Mouse (Mus musculus): Measurements from ENCODE around the gene Ankle2.

Gene Ankle2

GRCm38 (mm10) chr5:110284536-110284935 is 53.7 kb downstream of the Ankle2 start:
- DNase-seq (ENCODE audit: low spot score): peak; percentile 44

- DNase-seq (ENCODE audit: low spot score): peak; percentile 27
Observed at GRCm38 (mm10) chr5:110285156-110285555, 54.4 kb downstream of the Ankle2 start.

- peak; percentile 93 for DNase-seq (ENCODE audit: low spot score)
Observed at GRCm38 (mm10) chr5:110285770-110286445, 55.1 kb downstream of the Ankle2 start, which contains the start of the genes Pxmp2 and Pole. TSS of gene Pxmp2 (minus strand) at chr5:110286186. TSS of gene Pole (plus strand) at chr5:110286306.

GRCm38 (mm10) chr5:110286446-110287083 is 55.8 kb downstream of the Ankle2 start:
- peak; percentile 16 for DNase-seq (ENCODE audit: low spot score)

- no peak for DNase-seq (ENCODE audit: low spot score)
Observed at GRCm38 (mm10) chr5:110287084-110287475, 56.3 kb downstream of the Ankle2 start.

- DNase-seq (ENCODE audit: low spot score): no peak
Observed at GRCm38 (mm10) chr5:110291649-110292048, 60.8 kb downstream of the Ankle2 start.

GRCm38 (mm10) chr5:110296637-110297036 is 65.8 kb downstream of the Ankle2 start:
- DNase-seq (ENCODE audit: low spot score): no peak

GRCm38 (mm10) chr5:110300591-110300990 is 69.8 kb downstream of the Ankle2 start:
- DNase-seq (ENCODE audit: low spot score): no peak

All from adipocyte (in vitro differentiated cells).